Mouse (Mus musculus): ENCODE results near the gene Gpr87. TPM values are rescaled to one million over a fixed set of nuclear protein-coding genes. Genes with fewer than 3 reads are reported as not detected.

Gene Gpr87
- polyA plus RNA-seq, 1 experiment from 2014 or later, result 0.17 TPM

DNA sequence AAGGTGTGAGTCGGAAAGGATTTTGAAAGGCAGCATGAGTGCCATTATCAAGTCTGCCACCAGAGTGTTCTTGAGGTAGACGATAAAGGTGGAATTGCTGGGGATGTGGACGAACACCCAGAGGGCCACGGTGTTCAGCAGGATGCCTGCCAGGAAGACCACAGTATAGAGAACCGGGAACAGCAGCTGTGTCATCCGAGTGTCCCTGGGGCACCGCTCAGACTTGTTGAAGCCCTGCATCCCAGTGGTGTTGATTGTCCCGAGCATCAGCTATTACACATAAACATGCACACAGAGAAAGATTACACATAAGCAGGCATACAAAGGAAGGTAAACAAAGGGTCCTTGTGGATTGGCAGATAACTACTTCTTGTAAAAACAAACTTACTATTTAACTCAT lies 15.2 kb upstream of the Gpr87 start:
- H3K36me3 ChIP-seq, result no peaks in the 10 kb centered on the region
- no peak overlapping the region for H3K27ac ChIP-seq (replicated peaks)
- no peaks in the 10 kb centered on the region for H3K4me1 ChIP-seq
- H3K9me3 ChIP-seq, result no peaks in the 10 kb centered on the region
- no peak overlapping the region for H3K9ac ChIP-seq (replicated peaks)
- WGBS, result 80% methylated on average over 8 of the region's 8 CpGs
- ATAC-seq (ENCODE audit: low FRiP score, low read depth), result no peak
- H3K4me2 ChIP-seq (replicated peaks), result no peak overlapping the region
- H3K4me3 ChIP-seq, result no peak overlapping the region
- H3K27me3 ChIP-seq, result no peaks in the 10 kb centered on the region

- Histone ChIP-seq H3K9ac (replicated peaks) (no peak overlapping the region), H3K27me3 (no peaks in the 10 kb centered on the region), H3K27ac (replicated peaks) (no peak overlapping the region), H3K4me1 (no peaks in the 10 kb centered on the region), H3K9me3 (no peaks in the 10 kb centered on the region), H3K4me2 (replicated peaks) (no peak overlapping the region), H3K36me3 (no peaks in the 10 kb centered on the region), H3K4me3 (no peak overlapping the region)
- ATAC-seq (ENCODE audit: low FRiP score, low read depth), result peak; percentile 58
- WGBS, result 62% methylated on average over 4 of the region's 4 CpGs
These were observed 14.0 kb upstream of the Gpr87 start for GRCm38 (mm10) chr3:59208650-59209548.

GRCm38 (mm10) chr3:59205941-59206340 lies 11.0 kb upstream of the Gpr87 start:
- H3K27ac ChIP-seq (replicated peaks), result no peak overlapping the region
- no peak overlapping the region for H3K9ac ChIP-seq (replicated peaks)
- H3K4me1 ChIP-seq, result no peaks in the 10 kb centered on the region
- H3K4me2 ChIP-seq (replicated peaks), result no peak overlapping the region
- WGBS, result 86% methylated on average over 4 of the region's 4 CpGs
- H3K36me3 ChIP-seq, result no peaks in the 10 kb centered on the region
- H3K27me3 ChIP-seq, result no peaks in the 10 kb centered on the region
- no peak overlapping the region for H3K4me3 ChIP-seq
- H3K9me3 ChIP-seq, result no peaks in the 10 kb centered on the region
- no peak for ATAC-seq (ENCODE audit: low FRiP score, low read depth)

DNA sequence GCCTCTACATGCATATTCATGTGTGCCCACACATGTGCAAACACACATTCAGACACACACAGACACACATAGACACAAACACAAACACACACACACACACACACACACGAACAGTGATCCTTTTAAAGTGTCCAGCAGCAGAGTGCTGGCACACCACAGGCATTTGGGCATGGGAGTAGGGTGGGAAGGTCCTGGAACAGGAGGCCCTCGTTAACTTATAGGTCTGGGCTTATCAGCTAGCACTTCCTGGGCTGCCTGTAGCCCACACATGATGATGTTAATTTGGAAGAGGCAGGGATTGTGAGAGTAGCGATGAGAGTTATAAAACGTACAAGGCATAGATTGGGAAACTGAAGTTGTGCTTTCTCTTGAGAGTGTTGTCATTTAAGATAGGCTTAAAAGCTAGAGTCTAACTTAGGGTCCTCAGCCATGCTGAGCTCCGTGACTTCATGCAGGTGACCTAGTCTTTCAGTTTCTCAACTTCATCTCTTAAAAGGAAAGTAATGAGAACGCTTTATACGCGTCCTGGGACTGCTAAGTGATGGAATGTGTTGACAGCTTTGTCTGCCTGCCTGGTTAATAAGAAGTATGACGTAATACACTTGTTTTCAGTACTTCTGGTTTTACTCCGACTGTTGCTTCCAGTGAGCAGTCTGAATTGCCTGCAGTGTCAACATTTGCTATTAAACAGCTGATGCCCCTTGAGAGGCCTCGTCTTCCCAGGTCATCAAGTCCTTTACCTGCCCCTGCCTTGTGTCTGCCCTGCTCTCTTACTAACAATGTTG lies 10.0 kb upstream of the Gpr87 start:
- no peaks in the 10 kb centered on the region for H3K36me3 ChIP-seq
- H3K4me1 ChIP-seq, result no peaks in the 10 kb centered on the region
- H3K27me3 ChIP-seq, result no peaks in the 10 kb centered on the region
- no peak overlapping the region for H3K27ac ChIP-seq (replicated peaks)
- no peak for ATAC-seq (ENCODE audit: low FRiP score, low read depth)
- 87% methylated on average over 11 of the region's 11 CpGs for WGBS
- no peak overlapping the region for H3K4me3 ChIP-seq
- H3K9ac ChIP-seq (replicated peaks), result no peak overlapping the region
- no peaks in the 10 kb centered on the region for H3K9me3 ChIP-seq
- no peak overlapping the region for H3K4me2 ChIP-seq (replicated peaks)

DNA sequence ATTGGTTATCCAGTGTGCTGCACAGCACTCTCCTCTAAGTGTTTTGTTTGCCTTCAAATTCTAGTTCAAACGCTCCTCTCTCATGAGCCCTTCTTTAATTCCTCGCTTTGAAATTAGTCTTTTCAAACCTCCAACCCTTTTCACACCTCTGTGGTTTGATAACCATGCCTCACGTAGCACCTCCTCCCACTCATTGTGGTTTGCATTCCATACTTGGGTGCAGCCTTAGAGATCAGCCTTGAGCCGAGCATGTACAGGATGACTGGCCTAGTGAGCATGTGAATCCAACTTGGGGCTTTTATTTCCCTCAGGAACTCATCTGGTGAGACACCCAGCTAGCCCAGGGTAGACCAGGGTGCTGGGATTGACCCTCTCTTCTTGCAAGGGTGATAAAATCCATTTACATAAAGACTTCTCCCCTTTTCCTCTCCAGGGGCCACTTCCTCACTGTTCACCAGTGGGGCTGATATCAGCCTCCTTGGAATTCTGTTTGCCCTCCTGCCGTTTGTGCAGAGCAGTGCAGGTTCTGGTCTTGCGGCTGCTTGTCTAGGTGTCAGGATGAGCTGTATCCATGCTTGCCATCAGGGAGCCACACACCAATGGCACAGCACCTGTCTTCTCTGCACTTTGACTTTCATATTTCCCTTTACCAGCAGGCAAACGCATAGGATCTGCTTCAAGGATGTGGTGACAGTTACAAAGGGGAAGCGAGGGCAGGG lies 9.1 kb upstream of the Gpr87 start:
- Histone ChIP-seq H3K9ac (replicated peaks) (no peak overlapping the region), H3K9me3 (no peaks in the 10 kb centered on the region), H3K4me2 (replicated peaks) (no peak overlapping the region), H3K27me3 (no peaks in the 10 kb centered on the region), H3K36me3 (no peaks in the 10 kb centered on the region), H3K4me3 (no peak overlapping the region), H3K4me1 (no peaks in the 10 kb centered on the region), H3K27ac (replicated peaks) (no peak overlapping the region)
- no peak for ATAC-seq (ENCODE audit: low FRiP score, low read depth)
- 84% methylated on average over 8 of the region's 8 CpGs for WGBS

- Histone ChIP-seq H3K4me3 (no peak overlapping the region), H3K27ac (replicated peaks) (no peak overlapping the region), H3K36me3 (no peaks in the 10 kb centered on the region), H3K4me1 (no peaks in the 10 kb centered on the region), H3K9ac (replicated peaks) (no peak overlapping the region), H3K9me3 (no peaks in the 10 kb centered on the region), H3K4me2 (replicated peaks) (no peak overlapping the region), H3K27me3 (no peaks in the 10 kb centered on the region)
- 87% methylated on average over 4 of the region's 4 CpGs for WGBS
- ATAC-seq (ENCODE audit: low FRiP score, low read depth), result no peak
These were observed 2.5 kb upstream of the Gpr87 start for GRCm38 (mm10) chr3:59197329-59197948.

- no peaks in the 10 kb centered on the region for H3K36me3 ChIP-seq
- no peak for ATAC-seq (ENCODE audit: low FRiP score, low read depth)
- no peaks in the 10 kb centered on the region for H3K9me3 ChIP-seq
These were observed 805 bp downstream of the Gpr87 start for GRCm38 (mm10) chr3:59194099-59194498.

GRCm38 (mm10) chr3:59191674-59192073 lies 3.2 kb downstream of the Gpr87 start:
- whole genome bisulfite sequencing, result 95% methylated on average over 6 of the region's 6 CpGs
- no peak overlapping the region for H3K27ac ChIP-seq (replicated peaks)
- H3K9ac ChIP-seq (replicated peaks), result no peak overlapping the region
- ATAC-seq (ENCODE audit: low FRiP score, low read depth), result no peak
- no peaks in the 10 kb centered on the region for H3K4me1 ChIP-seq
- no peak overlapping the region for H3K4me2 ChIP-seq (replicated peaks)
- H3K27me3 ChIP-seq, result no peaks in the 10 kb centered on the region
- H3K4me3 ChIP-seq, result no peak overlapping the region
- H3K9me3 ChIP-seq, result no peaks in the 10 kb centered on the region
- no peaks in the 10 kb centered on the region for H3K36me3 ChIP-seq

More at GRCm38 (mm10) chr3:59194099-59194498, 805 bp downstream of the Gpr87 start:
- H3K27me3 ChIP-seq, result no peaks in the 10 kb centered on the region
- no peak overlapping the region for H3K4me2 ChIP-seq (replicated peaks)
- no peak overlapping the region for H3K9ac ChIP-seq (replicated peaks)
- H3K4me3 ChIP-seq, result no peak overlapping the region
- no peak overlapping the region for H3K27ac ChIP-seq (replicated peaks)
- 92% methylated on average over 7 of the region's 7 CpGs for WGBS
- no peaks in the 10 kb centered on the region for H3K4me1 ChIP-seq

DNA sequence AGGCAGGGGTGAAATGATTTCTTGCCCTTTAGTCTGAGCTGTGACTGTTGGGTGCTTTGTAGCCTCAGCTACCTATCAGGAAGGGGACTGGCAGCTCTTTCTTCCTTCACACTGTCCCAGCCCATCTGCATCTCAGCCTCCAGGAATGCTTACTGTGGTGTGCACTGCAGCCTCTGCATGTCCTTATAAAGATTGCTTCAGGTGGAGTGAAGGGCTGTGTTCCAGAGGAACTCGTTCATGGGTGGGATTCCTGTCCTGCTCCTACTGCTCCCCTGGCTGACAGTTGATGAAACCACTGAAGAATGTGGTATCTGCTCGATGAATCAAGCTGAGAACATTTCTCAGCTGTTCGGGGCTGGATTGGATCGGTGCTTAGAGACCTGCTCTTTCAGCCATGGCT lies 7.6 kb downstream of the Gpr87 start:
- Histone ChIP-seq H3K36me3 (no peaks in the 10 kb centered on the region), H3K9ac (replicated peaks) (no peak overlapping the region), H3K27ac (replicated peaks) (no peak overlapping the region), H3K9me3 (no peaks in the 10 kb centered on the region), H3K4me3 (no peak overlapping the region), H3K4me1 (0 out of 2 replicates have a peak, but pooled peaks cover under 1% of the 10 kb centered on the region), H3K27me3 (no peaks in the 10 kb centered on the region), H3K4me2 (replicated peaks) (no peak overlapping the region)
- 87% methylated on average over 4 of the region's 4 CpGs for WGBS
- no peak for ATAC-seq (ENCODE audit: low FRiP score, low read depth)

- no peak for ATAC-seq (ENCODE audit: low FRiP score, low read depth)
- H3K36me3 ChIP-seq, result no peaks in the 10 kb centered on the region
- H3K4me1 ChIP-seq, result 0 out of 2 replicates have a peak, but pooled peaks cover 4% of the 10 kb centered on the region
- H3K27ac ChIP-seq (replicated peaks), result no peak overlapping the region
- no peaks in the 10 kb centered on the region for H3K27me3 ChIP-seq
- no peak overlapping the region for H3K4me2 ChIP-seq (replicated peaks)
- H3K9me3 ChIP-seq, result no peaks in the 10 kb centered on the region
- 86% methylated on average over 4 of the region's 4 CpGs for WGBS
- H3K9ac ChIP-seq (replicated peaks), result no peak overlapping the region
- H3K4me3 ChIP-seq, result no peak overlapping the region
These were observed 9.2 kb downstream of the Gpr87 start for GRCm38 (mm10) chr3:59185662-59186061.

DNA sequence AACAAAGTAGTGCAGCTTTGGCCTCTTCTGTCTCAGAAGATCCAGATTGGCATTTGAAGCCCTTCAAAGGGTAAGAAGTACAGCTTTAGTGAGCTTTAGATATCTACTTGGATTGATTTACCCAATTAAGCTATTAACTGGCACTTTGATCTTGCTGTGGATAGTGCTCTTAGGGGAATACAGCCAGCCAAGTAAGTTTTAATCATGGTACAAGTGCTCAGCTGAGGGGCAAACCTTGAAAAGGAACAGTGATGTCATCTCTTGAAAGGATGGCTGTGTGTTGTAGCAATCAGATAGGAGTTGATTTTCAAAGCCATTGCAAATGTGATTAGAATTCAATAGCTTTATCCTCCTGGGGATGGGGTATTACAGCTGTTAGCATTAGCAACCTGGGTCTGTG lies 12.8 kb downstream of the Gpr87 start:
- H3K9ac ChIP-seq (replicated peaks), result no peak overlapping the region

More for the DNA sequence above, 12.8 kb downstream of the Gpr87 start:
- H3K36me3 ChIP-seq, result no peaks in the 10 kb centered on the region
- H3K4me2 ChIP-seq (replicated peaks), result no peak overlapping the region
- H3K27me3 ChIP-seq, result no peaks in the 10 kb centered on the region
- H3K4me3 ChIP-seq, result no peak overlapping the region
- peak; percentile 77 for ATAC-seq (ENCODE audit: low FRiP score, low read depth)
- no peak overlapping the region for H3K27ac ChIP-seq (replicated peaks)
- no peaks in the 10 kb centered on the region for H3K9me3 ChIP-seq
- H3K4me1 ChIP-seq, result 0 out of 2 replicates have a peak, but pooled peaks cover 4% of the 10 kb centered on the region
